Mouse (Mus musculus): ENCODE results near the gene Rbm28. TPM values are rescaled to one million over a fixed set of nuclear protein-coding genes. Genes with fewer than 3 reads are reported as not detected.
A peak's percentile ranks its signal among the peaks of the same experiment; 100 is the strongest.

Rbm28 gene
- total RNA-seq (2018; cell fraction: chromatin; rRNA removed): 100 to 1,000 TPM; 126 to 363 (median 259) TPM
- 10 to 100 TPM; 10.8 to 25.2 (median 15.0) TPM for total RNA-seq (2018; cell fraction: cytosol; rRNA removed)
- 100 to 1,000 TPM in 17 of 26 experiments, 10 to 100 TPM in 9; 62.2 to 179 (median 115) TPM for total RNA-seq (2018; cell fraction: nucleus; rRNA removed)
- polyA plus RNA-seq (2018): 22.8 to 29.6 TPM (median 25.3 TPM) in 3 replicates

DNA sequence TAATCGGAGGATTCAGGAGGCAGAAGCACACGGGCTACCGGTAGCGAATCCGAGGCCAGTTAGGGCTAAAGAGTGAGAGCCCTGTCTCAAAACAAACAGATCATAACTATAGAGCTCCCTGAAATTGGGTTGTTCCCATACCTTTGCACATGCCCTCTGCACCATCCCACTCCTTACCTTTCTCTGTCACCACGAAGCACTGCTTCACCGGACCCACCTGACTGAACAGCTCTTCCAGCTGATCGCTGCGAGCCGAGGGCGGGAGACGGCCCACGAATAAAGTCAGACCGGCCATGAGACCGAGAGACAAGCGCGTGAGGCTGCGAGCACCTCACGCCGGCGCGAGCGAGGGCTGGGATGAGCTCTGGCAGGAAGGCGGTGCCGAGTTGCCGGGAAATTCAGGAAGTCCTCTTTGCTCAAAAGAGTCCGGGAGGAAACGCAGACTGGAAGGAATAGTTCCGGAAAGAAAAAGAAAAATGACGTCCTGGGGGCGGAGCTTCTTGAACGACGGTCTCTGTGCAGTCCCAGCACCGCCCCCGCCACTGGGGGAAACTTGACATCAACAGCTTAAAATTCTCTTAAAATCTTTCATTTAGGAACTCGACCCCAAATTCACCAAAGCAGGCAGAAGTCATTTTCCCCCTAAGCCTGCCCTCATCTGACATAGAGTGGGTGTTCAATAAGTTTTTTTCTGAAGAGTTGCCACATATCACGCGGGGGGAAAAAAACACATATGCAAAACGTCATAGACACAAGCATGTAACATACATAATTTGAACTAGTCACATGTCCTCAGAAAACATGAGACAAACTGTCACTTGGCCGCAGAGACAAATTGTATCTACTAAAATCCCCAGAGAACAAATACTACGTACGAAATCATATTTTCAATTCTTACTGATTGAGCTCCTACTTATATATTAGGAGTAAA is at the start of gene Rbm28:
Gene Rbm28 (minus strand): TSS at position 693 of the 931 bp plus-strand sequence.
- Histone ChIP-seq H3K36me3 (ENCODE audit: inconsistent target) (peaks cover under 1% of the 10 kb centered on the region; the same call in 1 of the 2 replicates), H3K79me2 (ENCODE audit: inconsistent target) (peaks cover 31% of the 10 kb centered on the region), H3K27ac (no peak within 1 kb of the TSS), H3K4me3 (ENCODE audit: inconsistent target) (peak within 1 kb of the TSS; percentile 92)
- 8% methylated on average over 42 of the region's 42 CpGs for WGBS (ENCODE audit: missing documents)

- 20% methylated on average over 1 of the region's 1 CpGs for WGBS (ENCODE audit: missing documents)
- Histone ChIP-seq H3K27ac (no peak overlapping the region), H3K79me2 (ENCODE audit: inconsistent target) (no peaks in the 10 kb centered on the region), H3K36me3 (ENCODE audit: inconsistent target) (no peaks in the 10 kb centered on the region), H3K4me3 (ENCODE audit: inconsistent target) (no peak overlapping the region)
Observed at GRCm38 (mm10) chr6:29214245-29214644, 49.4 kb upstream of the Rbm28 start.

- H3K27ac ChIP-seq: no peak overlapping the region
- WGBS (ENCODE audit: missing documents): 87% methylated on average over 5 of the region's 5 CpGs
- no peak overlapping the region for H3K4me3 ChIP-seq (ENCODE audit: inconsistent target)
- H3K79me2 ChIP-seq (ENCODE audit: inconsistent target): no peaks in the 10 kb centered on the region
- H3K36me3 ChIP-seq (ENCODE audit: inconsistent target): no peaks in the 10 kb centered on the region
Observed at GRCm38 (mm10) chr6:29213436-29213835, 48.6 kb upstream of the Rbm28 start.

DNA sequence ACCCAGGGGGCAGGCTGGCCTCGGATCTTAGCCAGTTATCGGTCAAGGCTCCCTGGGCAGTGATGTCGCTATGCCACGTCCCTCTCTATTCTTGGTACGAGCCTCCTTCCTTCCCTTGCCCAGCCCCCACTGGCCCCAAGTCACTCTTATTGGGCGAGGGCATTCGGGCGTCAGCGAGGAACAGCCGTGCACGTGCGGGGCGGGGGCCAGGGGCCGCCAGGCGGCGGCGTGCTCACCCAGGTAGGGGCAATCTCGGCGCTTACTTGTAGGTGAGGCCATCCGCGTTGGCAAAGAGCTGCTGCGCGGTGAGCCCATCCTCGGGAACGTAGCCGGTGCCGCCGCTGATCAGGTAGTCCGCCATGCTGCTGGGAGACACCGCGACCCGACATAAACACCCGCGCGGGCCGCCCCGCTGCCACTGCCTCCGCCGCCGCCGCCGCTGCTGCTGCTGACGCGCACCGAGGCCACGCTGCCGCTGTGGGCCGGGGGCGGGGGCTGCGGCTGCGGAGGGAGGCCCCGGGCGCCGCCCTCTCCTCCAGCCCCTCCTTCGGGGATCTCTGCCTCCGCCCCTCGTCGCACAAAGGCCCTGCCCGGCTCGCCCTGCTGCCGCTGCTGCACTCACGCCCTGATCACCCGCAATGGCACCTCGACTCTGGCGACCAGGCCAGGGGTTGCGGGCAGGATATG is 47.1 kb upstream of the Rbm28 start:
- no peaks in the 10 kb centered on the region for H3K36me3 ChIP-seq (ENCODE audit: inconsistent target)
- peak overlapping the region; percentile 40 for H3K4me3 ChIP-seq (ENCODE audit: inconsistent target)
- H3K79me2 ChIP-seq (ENCODE audit: inconsistent target): no peaks in the 10 kb centered on the region
- no peak overlapping the region for H3K27ac ChIP-seq
- 2% methylated on average over 60 of the region's 66 CpGs for WGBS (ENCODE audit: missing documents)

GRCm38 (mm10) chr6:29211146-29211545 is 46.3 kb upstream of the Rbm28 start:
- Histone ChIP-seq H3K4me3 (ENCODE audit: inconsistent target) (peak overlapping the region; percentile 40), H3K36me3 (ENCODE audit: inconsistent target) (no peaks in the 10 kb centered on the region), H3K79me2 (ENCODE audit: inconsistent target) (no peaks in the 10 kb centered on the region), H3K27ac (no peak overlapping the region)
- WGBS (ENCODE audit: missing documents): 24% methylated on average over 7 of the region's 7 CpGs

GRCm38 (mm10) chr6:29210231-29210936 is 45.6 kb upstream of the Rbm28 start:
- no peaks in the 10 kb centered on the region for H3K36me3 ChIP-seq (ENCODE audit: inconsistent target)
- no peaks in the 10 kb centered on the region for H3K79me2 ChIP-seq (ENCODE audit: inconsistent target)
- 81% methylated on average over 8 of the region's 9 CpGs for WGBS (ENCODE audit: missing documents)
- H3K27ac ChIP-seq: no peak overlapping the region
- no peak overlapping the region for H3K4me3 ChIP-seq (ENCODE audit: inconsistent target)

GRCm38 (mm10) chr6:29208178-29208577 is 43.4 kb upstream of the Rbm28 start:
- H3K27ac ChIP-seq: no peak overlapping the region
- H3K79me2 ChIP-seq (ENCODE audit: inconsistent target): no peaks in the 10 kb centered on the region
- no peaks in the 10 kb centered on the region for H3K36me3 ChIP-seq (ENCODE audit: inconsistent target)
- WGBS (ENCODE audit: missing documents): 61% methylated on average over 5 of the region's 5 CpGs
- no peak overlapping the region for H3K4me3 ChIP-seq (ENCODE audit: inconsistent target)

- H3K79me2 ChIP-seq (ENCODE audit: inconsistent target): no peaks in the 10 kb centered on the region
- no peak overlapping the region for H3K4me3 ChIP-seq (ENCODE audit: inconsistent target)
- no peak overlapping the region for H3K27ac ChIP-seq
- 88% methylated on average over 5 of the region's 5 CpGs for WGBS (ENCODE audit: missing documents)
- H3K36me3 ChIP-seq (ENCODE audit: inconsistent target): no peaks in the 10 kb centered on the region; the same call in 1 of the 2 replicates
Observed at GRCm38 (mm10) chr6:29207017-29207416, 42.2 kb upstream of the Rbm28 start.

DNA sequence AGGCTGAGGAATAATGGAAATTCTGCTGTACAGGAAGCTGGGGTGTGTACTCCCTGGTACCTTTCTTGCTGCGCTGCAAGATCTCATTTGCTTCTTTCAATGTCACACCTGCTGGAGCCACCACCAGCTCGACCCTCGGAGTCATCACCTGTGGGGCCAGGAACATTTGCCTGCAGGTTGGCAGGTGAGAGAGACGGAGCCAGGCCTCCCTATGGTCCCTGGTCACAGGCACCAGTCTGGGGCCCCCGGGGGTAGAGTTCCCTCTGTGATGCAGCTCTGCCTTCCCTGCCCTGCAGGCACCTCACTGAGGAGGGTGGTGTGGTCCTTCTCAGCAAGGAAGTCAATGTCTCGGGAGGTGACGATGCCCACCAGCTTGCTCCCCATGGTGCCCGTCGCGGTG is 41.2 kb upstream of the Rbm28 start:
- H3K79me2 ChIP-seq (ENCODE audit: inconsistent target): no peaks in the 10 kb centered on the region
- no peak overlapping the region for H3K4me3 ChIP-seq (ENCODE audit: inconsistent target)
- H3K27ac ChIP-seq: no peak overlapping the region
- no peaks in the 10 kb centered on the region; the same call in 1 of the 2 replicates for H3K36me3 ChIP-seq (ENCODE audit: inconsistent target)
- 92% methylated on average over 10 of the region's 10 CpGs for WGBS (ENCODE audit: missing documents)

GRCm38 (mm10) chr6:29204932-29205614 is 40.3 kb upstream of the Rbm28 start:
- no peaks in the 10 kb centered on the region for H3K79me2 ChIP-seq (ENCODE audit: inconsistent target)
- H3K27ac ChIP-seq: no peak overlapping the region
- no peaks in the 10 kb centered on the region; the same call in 1 of the 2 replicates for H3K36me3 ChIP-seq (ENCODE audit: inconsistent target)
- no peak overlapping the region for H3K4me3 ChIP-seq (ENCODE audit: inconsistent target)
- 80% methylated on average over 15 of the region's 15 CpGs for WGBS (ENCODE audit: missing documents)

DNA sequence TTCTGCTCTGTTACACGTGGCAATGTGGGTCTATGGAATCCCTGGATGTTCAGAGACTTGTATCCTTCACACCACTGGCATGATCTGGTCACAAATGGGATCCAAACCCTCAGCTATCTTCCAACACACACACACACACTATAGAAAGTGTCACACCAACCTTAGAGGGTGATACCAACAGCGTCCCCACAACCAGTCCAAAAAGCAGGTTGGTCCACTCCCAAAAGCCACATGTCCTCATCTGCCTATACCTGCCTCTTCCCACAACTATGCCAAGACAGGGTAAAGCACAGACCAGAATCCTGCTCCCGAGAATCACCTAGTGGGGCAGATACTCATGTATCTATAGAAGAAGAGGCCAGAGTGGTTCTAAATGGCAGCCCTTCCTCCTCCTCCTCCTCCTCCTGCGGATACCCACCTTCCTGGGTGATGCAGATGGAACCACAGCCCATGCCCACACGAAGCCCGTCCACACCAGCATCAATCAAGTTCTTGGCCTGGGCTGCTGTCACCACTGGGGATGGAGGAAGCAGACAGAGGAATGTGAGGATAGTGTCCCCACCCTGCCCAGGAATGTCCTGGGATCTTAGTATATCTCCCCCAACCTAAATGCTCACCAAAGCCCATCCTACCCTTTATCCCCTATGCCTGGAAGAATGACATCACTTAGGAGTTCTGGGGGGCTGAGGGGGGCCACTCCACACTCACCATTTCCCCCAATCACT is 39.2 kb upstream of the Rbm28 start:
- 93% methylated on average over 6 of the region's 6 CpGs for WGBS (ENCODE audit: missing documents)
- H3K79me2 ChIP-seq (ENCODE audit: inconsistent target): no peaks in the 10 kb centered on the region
- H3K4me3 ChIP-seq (ENCODE audit: inconsistent target): no peak overlapping the region
- H3K27ac ChIP-seq: no peak overlapping the region
- no peaks in the 10 kb centered on the region; the same call in 1 of the 2 replicates for H3K36me3 ChIP-seq (ENCODE audit: inconsistent target)

- Histone ChIP-seq H3K36me3 (ENCODE audit: inconsistent target) (no peaks in the 10 kb centered on the region; the same call in 1 of the 2 replicates), H3K27ac (no peak overlapping the region), H3K79me2 (ENCODE audit: inconsistent target) (no peaks in the 10 kb centered on the region), H3K4me3 (ENCODE audit: inconsistent target) (no peak overlapping the region)
- 94% methylated on average over 12 of the region's 13 CpGs for WGBS (ENCODE audit: missing documents)
Observed at GRCm38 (mm10) chr6:29203096-29203495, 38.3 kb upstream of the Rbm28 start.

GRCm38 (mm10) chr6:29201988-29202387 is 37.2 kb upstream of the Rbm28 start:
- WGBS (ENCODE audit: missing documents): 85% methylated on average over 8 of the region's 8 CpGs
- no peaks in the 10 kb centered on the region; the same call in 1 of the 2 replicates for H3K36me3 ChIP-seq (ENCODE audit: inconsistent target)
- H3K27ac ChIP-seq: no peak overlapping the region
- no peak overlapping the region for H3K4me3 ChIP-seq (ENCODE audit: inconsistent target)
- no peaks in the 10 kb centered on the region for H3K79me2 ChIP-seq (ENCODE audit: inconsistent target)

All from macrophage (primary cell).